Mouse (Mus musculus) intestine, postnatal 0 days (tissue): Measurements from ENCODE around the gene Zfp804b. TPM values are rescaled to one million over a fixed set of nuclear protein-coding genes. Genes with fewer than 3 reads are reported as not detected.

Source experiments
- ATAC-seq: fragments of 200-750 bp; cut with Nextera tagmentation; 2 replicates; pipeline ENCODE4 v1.8.0; 2017; ENCODE audit warnings: mild to moderate bottlenecking, moderate TSS enrichment, moderate library complexity
- H3K27ac ChIP-seq: fragments of 300-500 bp; sonication (generic); 2 replicates; pipeline ENCODE4 v1.5.1; 2014; ENCODE audit warnings: mild to moderate bottlenecking, low read depth, low read length, moderate library complexity
- H3K27me3 ChIP-seq: fragments of 300-500 bp; sonication (generic); replicated peaks from 2 replicates; pipeline ENCODE4 v1.6.1; 2014; ENCODE audit warnings: low read length, mixed read lengths; ENCODE audit not compliant: control insufficient read depth, insufficient read depth
- H3K36me3 ChIP-seq: fragments of 300-500 bp; sonication (generic); 2 replicates; pipeline ENCODE4 v1.6.1; 2014; ENCODE audit warnings: mild to moderate bottlenecking, moderate library complexity; ENCODE audit not compliant: control insufficient read depth, insufficient read depth
- H3K4me1 ChIP-seq: fragments of 300-500 bp; sonication (generic); replicated peaks from 2 replicates; pipeline ENCODE4 v1.6.1; 2014; ENCODE audit warnings: antibody characterized with exemption, low read length, mixed read lengths; ENCODE audit not compliant: control insufficient read depth, insufficient read depth
- H3K4me2 ChIP-seq: fragments of 300-500 bp; sonication (generic); replicated peaks from 2 replicates; pipeline ENCODE4 v1.6.1; 2014; ENCODE audit warnings: low read depth, mild to moderate bottlenecking, moderate library complexity
- H3K4me3 ChIP-seq: fragments of 300-500 bp; sonication (generic); 2 replicates; pipeline ENCODE4 v1.5.1; 2014; ENCODE audit warnings: low read depth, low read length
- H3K9ac ChIP-seq: fragments of 300-500 bp; sonication (generic); 2 replicates; pipeline ENCODE4 v1.6.1; 2014; ENCODE audit warnings: mild to moderate bottlenecking, low read depth, low read length
- H3K9me3 ChIP-seq: fragments of 300-500 bp; sonication (generic); 2 replicates; pipeline ENCODE4 v1.6.1; 2016; ENCODE audit warnings: mixed run types; ENCODE audit not compliant: control insufficient read depth
- CTCF ChIP-seq: sonication (generic); IDR thresholded peaks from 2 replicates; pipeline ENCODE4 v1.5.1; 2016; ENCODE audit warnings: low read depth, mild to moderate bottlenecking, control low read depth, antibody characterized with exemption, moderate library complexity
- WGBS: fragments of 180-500 bp; shearing (Covaris S2); extraction: QIAGEN DNeasy Blood & Tissue Kit; methylation state at CpG from one replicate; pipeline ENCODE4 v1.1.7; 2014; 5-methylcytosine and 5-hydroxymethylcytosine counted together
- polyA plus RNA-seq: library from polyadenylated mRNA; unstranded; fragments of >200 nt; fragmentation: Nextera tagmentation; extraction: Ambion mirVana; gene quantifications from 2 replicates; pipeline ENCODE4 v1.2.1, GENCODE M21; 2015

Gene Zfp804b
- polyA plus RNA-seq, 1 experiment from 2014 or later = 0.09 TPM

GRCm38 (mm10) chr5:6795396-6795795, 549.2 kb downstream of the Zfp804b start:
- ATAC-seq = no peak
- H3K36me3 ChIP-seq = no peaks in the 10 kb centered on the region
- 69% methylated on average over 2 of the region's 2 CpGs for WGBS
- H3K27me3 ChIP-seq = no peaks in the 10 kb centered on the region
- H3K9me3 ChIP-seq = no peaks in the 10 kb centered on the region
- no peaks in the 10 kb centered on the region for H3K4me1 ChIP-seq
- no peak for TF ChIP-seq CTCF
- no peak overlapping the region for H3K4me3 ChIP-seq
- no peak overlapping the region for H3K9ac ChIP-seq
- no peak overlapping the region for H3K27ac ChIP-seq
- H3K4me2 ChIP-seq = no peak overlapping the region

DNA sequence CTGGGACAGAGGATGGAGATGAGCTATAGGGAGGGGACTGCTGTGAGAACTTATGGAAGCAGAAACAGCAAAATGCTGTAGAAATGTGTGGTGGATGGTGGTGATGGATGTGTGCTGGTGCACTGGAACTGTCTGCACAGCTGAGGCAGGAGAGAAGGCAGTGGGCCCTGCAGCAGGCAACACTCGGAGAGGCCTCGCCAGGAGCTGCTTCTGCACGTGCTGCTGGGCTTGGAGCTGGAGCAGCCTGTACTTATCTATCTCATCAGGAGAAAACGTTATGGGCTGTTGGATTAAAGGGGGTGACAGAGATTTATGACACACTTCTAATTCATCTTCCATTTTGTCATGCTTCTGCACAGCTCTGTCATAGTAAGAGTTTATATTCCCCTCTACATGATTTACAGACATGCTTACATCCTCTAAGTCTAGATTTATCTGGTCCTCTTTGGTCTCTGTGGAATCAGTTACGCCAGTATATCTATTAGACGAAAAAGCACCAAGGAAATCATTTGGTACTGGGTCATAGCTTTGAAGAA, 575.1 kb downstream of the Zfp804b start:
- no peak for ATAC-seq
- Histone ChIP-seq H3K36me3 (no peaks in the 10 kb centered on the region), H3K27ac (no peak overlapping the region), H3K9ac (no peak overlapping the region), H3K4me3 (no peak overlapping the region), H3K4me2 (no peak overlapping the region), H3K9me3 (no peaks in the 10 kb centered on the region), H3K27me3 (no peaks in the 10 kb centered on the region), H3K4me1 (no peaks in the 10 kb centered on the region)
- no peak for TF ChIP-seq CTCF
- WGBS = 45% methylated on average over 6 of the region's 6 CpGs

Other genes with a start within 250 kb of the Zfp804b start
- not detected in 2 replicates for gene Tex47, start 40.6 kb downstream of the Zfp804b start, polyA plus RNA-seq